Mouse (Mus musculus): ENCODE data around the gene Tmem190. TPM values are rescaled to one million over a fixed set of nuclear protein-coding genes. Genes with fewer than 3 reads are reported as not detected.

The Tmem190 gene
- total and polyA plus RNA-seq, 3 experiments: not detected

- in situ Hi-C loops (cut with MboI; ENCODE audit: low pct_ligation_motif_present, low pct_unique_long_range_greater_than_20kb, low sequenced_read_pairs): no loop called here
- no peaks in the 10 kb centered on the region for H3K9me3 ChIP-seq (replicated peaks; ENCODE audit: low read length)
These were observed 6.6 kb upstream of the Tmem190 start for GRCm38 (mm10) chr7:4776131-4776530.

GRCm38 (mm10) chr7:4776861-4777830, 5.6 kb upstream of the Tmem190 start:
- H3K4me2 ChIP-seq (ENCODE audit: insufficient read depth, low read depth, poor library complexity, severe bottlenecking): peak overlapping the region; percentile 23; the same call in 1 of the 2 replicates
- peaks cover 9 to 27% of the 10 kb centered on the region in 2 experiments for H3K4me1 ChIP-seq (ENCODE audit: control insufficient read depth in 1 of 2, insufficient read depth in 2 of 2)
- H3K27ac ChIP-seq (ENCODE audit: insufficient read depth, low read depth): no peak overlapping the region
- no peaks in the 10 kb centered on the region for H3K79me2 ChIP-seq (replicated peaks; ENCODE audit: control insufficient read depth, extremely low read depth, insufficient read depth, poor library complexity, severe bottlenecking)
- in situ Hi-C loops (cut with MboI; ENCODE audit: low pct_ligation_motif_present, low pct_unique_long_range_greater_than_20kb, low sequenced_read_pairs): no loop called here
- no peaks in the 10 kb centered on the region for H3K9me3 ChIP-seq (replicated peaks; ENCODE audit: low read length)
- no peak for DNase-seq (ENCODE audit: extremely low read depth)
- H3K9ac ChIP-seq (ENCODE audit: insufficient read depth, low read depth): 0 out of 2 replicates have a peak overlapping the region, but pooled peaks have one; percentile 4
- TF ChIP-seq ELF1 (IDR thresholded peaks at IDR 0.05; ENCODE audit: low read depth, low read length): no peak
- no peak for TF ChIP-seq GABPA (IDR thresholded peaks at IDR 0.05; ENCODE audit: insufficient replicate concordance, low read depth, low read length)
- TF ChIP-seq CHD2 (IDR thresholded peaks at IDR 0.05; ENCODE audit: low read length): peak; percentile 42; the same call in 1 of the 2 replicates
- no peak for TF ChIP-seq TCF12 (IDR thresholded peaks at IDR 0.05; ENCODE audit: low read depth, low read length)
- TF ChIP-seq CHD1 (IDR thresholded peaks at IDR 0.05; ENCODE audit: low read depth, low read length): no peak
- H3K36me3 ChIP-seq (replicated peaks in 1 of 2; ENCODE audit: control insufficient read depth in 1 of 2, insufficient read depth in 1 of 2, low read length in 1 of 2): no peaks in the 10 kb centered on the region
- dilution Hi-C loops (cut with MboI; ENCODE audit: extremely low pct_ligation_motif_present, extremely low pct_unique_long_range_greater_than_20kb, low sequenced_read_pairs): no loop called here
- H3K4me3 ChIP-seq (replicated peaks in 1 of 3; ENCODE audit: low read depth in 2 of 3, low read length in 2 of 3, poor library complexity in 1 of 3): peak overlapping the region in 1 of 3 experiments; percentile 38
- peaks cover 27% of the 10 kb centered on the region for H3K27me3 ChIP-seq (replicated peaks)

More at GRCm38 (mm10) chr7:4776131-4776530, 6.6 kb upstream of the Tmem190 start:
- Histone ChIP-seq H3K4me2 (ENCODE audit: insufficient read depth, low read depth, poor library complexity, severe bottlenecking) (no peak overlapping the region), H3K4me1 (ENCODE audit: control insufficient read depth in 1 of 2, insufficient read depth in 2 of 2) (peaks cover 7 to 19% of the 10 kb centered on the region in 2 experiments), H3K4me3 (replicated peaks in 1 of 3; ENCODE audit: low read depth in 2 of 3, low read length in 2 of 3, poor library complexity in 1 of 3) (no peak overlapping the region), H3K79me2 (replicated peaks; ENCODE audit: control insufficient read depth, extremely low read depth, insufficient read depth, poor library complexity, severe bottlenecking) (no peaks in the 10 kb centered on the region), H3K9ac (ENCODE audit: insufficient read depth, low read depth) (no peak overlapping the region), H3K27ac (ENCODE audit: insufficient read depth, low read depth) (no peak overlapping the region), H3K36me3 (replicated peaks in 1 of 2; ENCODE audit: control insufficient read depth in 1 of 2, insufficient read depth in 1 of 2, low read length in 1 of 2) (no peaks in the 10 kb centered on the region), H3K27me3 (replicated peaks) (peaks cover 27% of the 10 kb centered on the region)
- dilution Hi-C loops (cut with MboI; ENCODE audit: extremely low pct_ligation_motif_present, extremely low pct_unique_long_range_greater_than_20kb, low sequenced_read_pairs): no loop called here
- TF ChIP-seq ELF1 (IDR thresholded peaks at IDR 0.05; ENCODE audit: low read depth, low read length): no peak
- no peak for TF ChIP-seq BHLHE40 (IDR thresholded peaks at IDR 0.05; ENCODE audit: low read depth, low read length)
- no peak for TF ChIP-seq CHD1 (IDR thresholded peaks at IDR 0.05; ENCODE audit: low read depth, low read length)
- no peak for TF ChIP-seq MYC (IDR thresholded peaks at IDR 0.05; ENCODE audit: low read depth, low read length)
- TF ChIP-seq GABPA (IDR thresholded peaks at IDR 0.05; ENCODE audit: insufficient replicate concordance, low read depth, low read length): no peak
- no peak for TF ChIP-seq MXI1 (IDR thresholded peaks at IDR 0.05; ENCODE audit: low read depth, low read length)
- no peak for TF ChIP-seq POLR2A (IDR thresholded peaks at IDR 0.05; ENCODE audit: low read depth, low read length)
- TF ChIP-seq NELFE (IDR thresholded peaks at IDR 0.05; ENCODE audit: low read depth, low read length): no peak
- TF ChIP-seq MAZ (IDR thresholded peaks at IDR 0.05; ENCODE audit: low read depth, low read length): no peak
- TF ChIP-seq PAX5 (IDR thresholded peaks at IDR 0.05; ENCODE audit: low read length): no peak
- TF ChIP-seq CTCF (conservative IDR thresholded peaks at IDR 0.05 in 1 of 2, IDR thresholded peaks at IDR 0.05 in 1 of 2; ENCODE audit: low read depth in 2 of 2, low read length in 2 of 2): no peak
- no peak for TF ChIP-seq TCF12 (IDR thresholded peaks at IDR 0.05; ENCODE audit: low read depth, low read length)
- no peak for TF ChIP-seq USF1 (IDR thresholded peaks at IDR 0.05; ENCODE audit: low read depth, low read length)
- TF ChIP-seq SIN3A (IDR thresholded peaks at IDR 0.05; ENCODE audit: low read length): no peak
- no peak for TF ChIP-seq POLR2AphosphoS2 (IDR thresholded peaks at IDR 0.05; ENCODE audit: low read depth, low read length)
- TF ChIP-seq KAT2A (IDR thresholded peaks at IDR 0.05; ENCODE audit: insufficient replicate concordance, low read length): no peak
- no peak for TF ChIP-seq ZNF384 (IDR thresholded peaks at IDR 0.05; ENCODE audit: low read depth, low read length)
- DNase-seq (ENCODE audit: extremely low read depth): no peak

Data from CH12.LX (cell line).